10 mouse cellular contexts compared by ENCODE assay signal in the genomic region with DNA sequence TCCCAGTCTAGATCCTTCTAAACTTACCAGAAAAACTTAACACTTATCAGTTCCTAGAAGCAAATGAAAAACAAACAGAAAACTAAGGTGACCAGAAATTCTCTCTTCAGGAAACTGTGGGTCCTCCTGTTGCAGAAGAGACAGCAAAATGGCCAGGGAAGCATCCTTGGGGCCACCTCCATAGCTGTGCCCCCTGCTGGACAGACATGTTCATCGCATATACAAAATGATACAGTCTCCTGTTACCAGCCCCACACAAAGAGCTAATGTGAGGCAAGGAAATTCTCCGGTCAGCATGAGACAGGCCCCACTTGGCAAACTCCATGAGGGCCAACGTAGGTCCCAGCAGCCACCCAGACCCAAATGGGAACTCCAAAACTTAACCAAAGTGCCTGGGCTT.
DNase-seq lines count a peak whose midpoint lies in the region; ATAC-seq lines count a peak whose summit lies in the region.
"Had no signal": no experiment of that assay in that cellular context is flagged by ENCODE, and none has a peak within 500 bp of the region (broad histone marks: within the 10 kb centered on the region; RNA-seq: fewer than 3 reads in every experiment).

No protein-coding gene starts in this region.

- H3K36me3 ChIP-seq in forebrain, embryonic 14.5 days (ENCODE audit: control insufficient read depth, insufficient read depth, low read length) = no peaks in the 10 kb centered on the region
- H3K36me3 ChIP-seq in forebrain, embryonic 16.5 days (ENCODE audit: control insufficient read depth, insufficient read depth) = no peaks in the 10 kb centered on the region
- no peaks in the 10 kb centered on the region for H3K36me3 ChIP-seq in midbrain, embryonic 11.5 days (ENCODE audit: control insufficient read depth, insufficient read depth, low read length)
- H3K36me3 ChIP-seq in midbrain, embryonic 16.5 days (ENCODE audit: control insufficient read depth, insufficient read depth, low read length) = no peaks in the 10 kb centered on the region

- no peak overlapping the region for H3K4me3 ChIP-seq in forebrain, embryonic 14.5 days (ENCODE audit: low read depth, low read length)
- no peak overlapping the region for H3K4me3 ChIP-seq in forebrain, embryonic 16.5 days (replicated peaks; ENCODE audit: low read length)
- no peak overlapping the region for H3K4me3 ChIP-seq in midbrain, embryonic 11.5 days (ENCODE audit: low read depth, low read length)
- H3K4me3 ChIP-seq in midbrain, embryonic 16.5 days (ENCODE audit: low read depth, low read length) = no peak overlapping the region

- no peaks in the 10 kb centered on the region for H3K4me1 ChIP-seq in forebrain, embryonic 14.5 days (ENCODE audit: control insufficient read depth, insufficient read depth, low read length)
- H3K4me1 ChIP-seq in forebrain, embryonic 16.5 days (replicated peaks; ENCODE audit: control insufficient read depth, insufficient read depth, low read length) = no peaks in the 10 kb centered on the region
- H3K4me1 ChIP-seq in midbrain, embryonic 11.5 days (ENCODE audit: control insufficient read depth, insufficient read depth, low read length) = no peaks in the 10 kb centered on the region
- H3K4me1 ChIP-seq in midbrain, embryonic 16.5 days (ENCODE audit: control insufficient read depth, insufficient read depth, low read length) = no peaks in the 10 kb centered on the region

- 32% methylated on average over 3 of the region's 3 CpGs for WGBS in forebrain, embryonic 14.5 days
- WGBS in forebrain, embryonic 16.5 days = 26% methylated on average over 3 of the region's 3 CpGs
- 50% methylated on average over 3 of the region's 3 CpGs for WGBS in midbrain, embryonic 11.5 days
- 40% methylated on average over 3 of the region's 3 CpGs for WGBS in midbrain, embryonic 16.5 days

- no peaks in the 10 kb centered on the region for H3K27me3 ChIP-seq in forebrain, embryonic 14.5 days (replicated peaks; ENCODE audit: control insufficient read depth, insufficient read depth, low read length)
- H3K27me3 ChIP-seq in forebrain, embryonic 16.5 days (replicated peaks; ENCODE audit: control insufficient read depth, insufficient read depth, low read length) = no peaks in the 10 kb centered on the region
- H3K27me3 ChIP-seq in midbrain, embryonic 11.5 days (ENCODE audit: control insufficient read depth, insufficient read depth, low read length) = no peaks in the 10 kb centered on the region
- H3K27me3 ChIP-seq in midbrain, embryonic 16.5 days (ENCODE audit: control insufficient read depth, insufficient read depth, low read depth, low read length) = no peaks in the 10 kb centered on the region

- DNase-seq in forebrain, embryonic 14.5 days (ENCODE audit: low spot score) = peak; percentile 41
- DNase-seq in midbrain, embryonic 11.5 days (ENCODE audit: low spot score, missing footprints) = peak; percentile 89
- DNase-seq in embryo, embryonic 11 days = peak; percentile 56
- DNase-seq in thymus, postnatal 25 days = peak; percentile 21
- DNase-seq in spleen, postnatal 4 days (ENCODE audit: low spot score in 2 of 2) = no peak
- no peak for DNase-seq in ovary, postnatal 14 days (ENCODE audit: low spot score)
- DNase-seq: lung, postnatal 36 days had no signal

- ATAC-seq in forebrain, embryonic 14.5 days = no peak
- ATAC-seq in forebrain, embryonic 16.5 days = no peak
- ATAC-seq in midbrain, embryonic 11.5 days (ENCODE audit: low FRiP score) = no peak
- no peak for ATAC-seq in midbrain, embryonic 16.5 days
- ATAC-seq: activated CD4-positive, CD25-positive, alpha-beta regulatory T cell, adult 4 months had no signal

- no peak overlapping the region for H3K27ac ChIP-seq in forebrain, embryonic 14.5 days (ENCODE audit: low read depth, low read length)
- no peak overlapping the region for H3K27ac ChIP-seq in forebrain, embryonic 16.5 days (ENCODE audit: low read length)
- H3K27ac ChIP-seq in midbrain, embryonic 11.5 days (ENCODE audit: low read depth, low read length) = no peak overlapping the region
- no peak overlapping the region for H3K27ac ChIP-seq in midbrain, embryonic 16.5 days (ENCODE audit: low read length)

- H3K4me2 ChIP-seq in forebrain, embryonic 14.5 days (ENCODE audit: low read length) = no peak overlapping the region
- no peak overlapping the region for H3K4me2 ChIP-seq in forebrain, embryonic 16.5 days (ENCODE audit: low read length)
- no peak overlapping the region for H3K4me2 ChIP-seq in midbrain, embryonic 11.5 days
- H3K4me2 ChIP-seq in midbrain, embryonic 16.5 days (ENCODE audit: low read length) = no peak overlapping the region

- H3K9me3 ChIP-seq in forebrain, embryonic 14.5 days (replicated peaks; ENCODE audit: control insufficient read depth, low read length) = no peaks in the 10 kb centered on the region
- H3K9me3 ChIP-seq in forebrain, embryonic 16.5 days (ENCODE audit: control insufficient read depth, low read length) = no peaks in the 10 kb centered on the region
- H3K9me3 ChIP-seq in midbrain, embryonic 11.5 days (ENCODE audit: control insufficient read depth, low read length) = no peaks in the 10 kb centered on the region
- H3K9me3 ChIP-seq in midbrain, embryonic 16.5 days (replicated peaks; ENCODE audit: control insufficient read depth, low read length, poor library complexity, severe bottlenecking) = no peaks in the 10 kb centered on the region

- no peak overlapping the region for H3K9ac ChIP-seq in forebrain, embryonic 14.5 days (ENCODE audit: low read length)
- no peak overlapping the region for H3K9ac ChIP-seq in forebrain, embryonic 16.5 days (replicated peaks; ENCODE audit: low read depth, low read length)
- no peak overlapping the region for H3K9ac ChIP-seq in midbrain, embryonic 11.5 days (ENCODE audit: low read length)
- no peak overlapping the region for H3K9ac ChIP-seq in midbrain, embryonic 16.5 days (ENCODE audit: low read depth, low read length)

Comparison
In these comparisons a context has a peak if more than half of its experiments do, and no peak if none do; other contexts are left out.
1. DNase-seq: peak in forebrain, embryonic 14.5 days (single experiment), midbrain, embryonic 11.5 days (single experiment), embryo, embryonic 11 days (single experiment) and thymus, postnatal 25 days (single experiment); none in spleen, postnatal 4 days (0 of 2) and ovary, postnatal 14 days (single experiment).